Mouse (Mus musculus): Measurements from ENCODE around the gene Nipal4. TPM values are rescaled to one million over a fixed set of nuclear protein-coding genes. Genes with fewer than 3 reads are reported as not detected.

The Nipal4 gene
- polyA plus RNA-seq, 1 experiment from 2014 or later, result not detected

DNA sequence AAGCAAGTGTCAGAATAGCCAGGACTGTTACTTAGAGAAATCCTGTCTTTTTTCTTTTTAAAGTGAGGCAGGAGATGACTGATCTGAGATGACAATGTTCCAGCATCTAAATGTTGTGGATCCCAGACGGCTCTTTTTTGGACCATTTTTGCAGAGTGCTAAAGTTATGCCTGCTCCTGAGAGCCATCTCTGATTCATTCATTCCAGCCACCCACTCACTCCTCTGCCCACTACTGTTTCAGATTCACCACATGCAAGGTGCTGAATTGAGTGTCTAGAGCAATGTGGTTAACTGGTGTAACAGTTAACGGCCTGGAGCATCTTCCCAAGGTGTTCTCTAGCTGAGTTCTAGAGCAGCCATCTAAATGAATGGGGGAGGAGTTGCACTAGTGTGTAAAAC lies 31.4 kb downstream of the Nipal4 start:
- no peaks in the 10 kb centered on the region for H3K4me1 ChIP-seq (ENCODE audit: control insufficient read depth, insufficient read depth, low read length)
- no peak for ATAC-seq (ENCODE audit: low read depth)
- no peaks in the 10 kb centered on the region for H3K9me3 ChIP-seq (ENCODE audit: control insufficient read depth, low read length)
- H3K36me3 ChIP-seq (ENCODE audit: control insufficient read depth, insufficient read depth, low read length), result peaks cover 33% of the 10 kb centered on the region
- no peak overlapping the region for H3K9ac ChIP-seq (replicated peaks; ENCODE audit: low read depth, low read length)
- WGBS, result 94% methylated on average over 2 of the region's 2 CpGs
- no peak overlapping the region for H3K27ac ChIP-seq (ENCODE audit: low read depth, low read length)
- no peak overlapping the region for H3K4me2 ChIP-seq (ENCODE audit: low read depth, low read length)
- H3K27me3 ChIP-seq (ENCODE audit: control insufficient read depth, insufficient read depth, low read length), result no peaks in the 10 kb centered on the region
- no peak overlapping the region for H3K4me3 ChIP-seq (ENCODE audit: low read depth, low read length)

DNA sequence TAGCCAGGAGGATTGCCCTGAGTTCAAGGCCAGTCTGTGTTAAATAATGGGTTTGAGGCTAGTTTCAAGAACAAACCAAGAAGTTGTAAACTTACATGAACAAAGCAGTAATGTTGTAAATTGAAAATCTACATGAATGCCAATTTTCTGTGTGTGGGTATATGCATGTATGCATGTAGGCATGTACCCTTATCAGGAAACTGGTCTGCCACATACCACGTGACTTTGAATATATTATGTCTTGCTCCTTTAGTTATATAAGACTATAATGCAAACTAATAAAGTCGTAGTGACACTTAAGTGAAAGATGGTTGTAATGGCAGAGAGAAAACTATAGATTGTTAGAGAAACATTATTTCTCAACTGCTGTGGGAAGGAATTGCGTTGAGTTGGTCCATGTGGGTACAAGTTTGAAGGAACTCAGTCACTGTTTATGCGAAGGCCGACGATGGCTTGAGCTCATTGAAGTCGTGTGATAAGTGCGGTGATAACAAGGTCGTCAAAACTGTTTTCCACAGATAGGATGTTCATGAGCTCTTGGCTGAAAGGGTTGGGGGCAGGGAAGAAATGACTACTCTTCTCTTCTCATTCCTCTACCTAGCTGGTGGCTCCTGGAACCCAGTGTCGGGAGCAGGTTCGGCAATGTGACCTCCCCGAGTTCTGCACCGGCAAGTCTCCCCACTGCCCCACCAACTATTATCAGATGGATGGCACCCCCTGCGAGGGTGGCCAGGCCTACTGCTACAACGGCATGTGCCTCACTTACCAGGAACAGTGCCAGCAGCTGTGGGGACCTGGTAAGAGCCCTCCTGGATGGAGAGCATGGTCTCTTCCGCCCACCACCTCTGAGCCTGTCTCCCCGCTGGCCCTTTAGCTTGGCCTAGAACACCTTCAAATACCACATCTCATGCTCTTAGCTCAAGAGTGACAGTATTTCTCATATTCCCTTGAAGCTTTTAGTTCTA lies 35.0 kb downstream of the Nipal4 start:
- no peaks in the 10 kb centered on the region for H3K9me3 ChIP-seq (ENCODE audit: control insufficient read depth, low read length)
- H3K4me2 ChIP-seq (ENCODE audit: low read depth, low read length), result no peak overlapping the region
- peaks cover 15% of the 10 kb centered on the region for H3K36me3 ChIP-seq (ENCODE audit: control insufficient read depth, insufficient read depth, low read length)
- no peaks in the 10 kb centered on the region for H3K27me3 ChIP-seq (ENCODE audit: control insufficient read depth, insufficient read depth, low read length)
- WGBS, result 95% methylated on average over 17 of the region's 17 CpGs
- no peak overlapping the region for H3K27ac ChIP-seq (ENCODE audit: low read depth, low read length)
- no peak for ATAC-seq (ENCODE audit: low read depth)
- no peak overlapping the region for H3K4me3 ChIP-seq (ENCODE audit: low read depth, low read length)
- H3K4me1 ChIP-seq (ENCODE audit: control insufficient read depth, insufficient read depth, low read length), result no peaks in the 10 kb centered on the region
- H3K9ac ChIP-seq (replicated peaks; ENCODE audit: low read depth, low read length), result no peak overlapping the region

DNA sequence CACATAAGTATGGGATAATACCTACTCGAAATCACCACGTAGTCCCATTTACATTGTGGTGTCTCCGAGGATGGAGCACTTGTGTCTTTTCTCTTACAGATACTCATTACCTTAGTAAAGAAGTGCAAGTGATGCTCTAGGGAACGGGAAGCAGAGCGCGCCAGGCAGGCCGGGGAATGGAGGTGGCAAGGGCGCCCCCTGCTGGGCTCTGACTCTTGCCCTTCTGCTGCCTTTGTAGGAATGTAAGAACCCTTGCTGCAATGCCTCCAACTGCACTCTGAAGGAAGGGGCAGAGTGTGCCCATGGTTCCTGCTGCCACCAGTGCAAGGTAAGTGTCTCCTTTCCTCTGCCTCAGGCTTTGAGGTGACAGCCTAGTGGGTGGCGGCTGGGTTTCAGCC lies 37.8 kb downstream of the Nipal4 start:
- Histone ChIP-seq H3K9ac (replicated peaks; ENCODE audit: low read depth, low read length) (no peak overlapping the region), H3K4me3 (ENCODE audit: low read depth, low read length) (no peak overlapping the region), H3K36me3 (ENCODE audit: control insufficient read depth, insufficient read depth, low read length) (peaks cover 12% of the 10 kb centered on the region; the same call in 1 of the 2 replicates), H3K27me3 (ENCODE audit: control insufficient read depth, insufficient read depth, low read length) (no peaks in the 10 kb centered on the region), H3K9me3 (ENCODE audit: control insufficient read depth, low read length) (no peaks in the 10 kb centered on the region), H3K4me2 (ENCODE audit: low read depth, low read length) (no peak overlapping the region), H3K27ac (ENCODE audit: low read depth, low read length) (no peak overlapping the region), H3K4me1 (ENCODE audit: control insufficient read depth, insufficient read depth, low read length) (no peaks in the 10 kb centered on the region)
- 74% methylated on average over 9 of the region's 9 CpGs for WGBS
- no peak for ATAC-seq (ENCODE audit: low read depth)

DNA sequence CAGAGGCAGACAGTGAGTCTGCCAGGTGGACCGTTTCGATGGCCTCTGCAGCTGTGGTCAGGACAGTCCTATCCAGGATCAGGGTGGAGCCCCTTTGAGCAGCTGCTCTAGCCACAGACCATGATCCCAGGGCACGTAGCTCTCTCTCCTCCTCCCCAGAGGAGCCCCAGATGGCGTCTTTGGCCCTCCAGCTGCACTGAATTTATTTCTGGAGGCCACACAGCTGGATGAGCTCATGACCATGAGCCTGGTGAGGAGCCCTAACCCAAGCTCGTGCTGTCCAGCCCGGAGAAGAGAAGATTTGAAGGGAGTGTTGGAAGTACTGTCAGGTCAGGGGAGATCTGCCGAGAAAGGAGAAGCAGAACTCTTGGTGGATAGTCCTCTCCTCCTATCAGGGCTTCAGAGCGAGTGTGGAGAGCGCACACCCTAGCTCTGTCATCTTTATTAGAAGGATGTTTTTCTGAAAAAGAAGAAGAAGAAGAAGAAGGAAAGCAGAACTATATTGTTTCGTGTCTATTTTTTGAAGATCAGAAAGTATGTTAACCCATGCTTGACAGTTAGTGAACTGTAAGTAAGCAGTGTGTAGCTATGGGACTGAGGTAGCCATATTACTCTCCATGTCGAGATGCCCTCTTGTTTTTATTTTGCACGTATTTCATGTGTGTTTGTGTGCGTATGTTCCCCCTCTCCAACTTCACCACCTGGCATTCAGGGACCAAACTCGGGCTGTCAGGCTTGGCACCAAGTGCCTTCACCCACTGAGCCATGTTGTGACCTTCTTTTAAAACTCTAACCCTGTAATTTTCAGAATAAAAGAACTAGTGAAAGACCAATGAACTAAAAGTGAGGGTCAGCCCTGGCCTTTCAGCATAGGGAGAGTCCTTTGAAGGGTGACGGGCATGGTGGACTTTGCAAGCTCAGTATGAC lies 38.4 kb downstream of the Nipal4 start:
- Histone ChIP-seq H3K27ac (ENCODE audit: low read depth, low read length) (no peak overlapping the region), H3K4me1 (ENCODE audit: control insufficient read depth, insufficient read depth, low read length) (no peaks in the 10 kb centered on the region), H3K9ac (replicated peaks; ENCODE audit: low read depth, low read length) (no peak overlapping the region), H3K4me3 (ENCODE audit: low read depth, low read length) (no peak overlapping the region), H3K36me3 (ENCODE audit: control insufficient read depth, insufficient read depth, low read length) (peaks cover 12% of the 10 kb centered on the region; the same call in 1 of the 2 replicates), H3K9me3 (ENCODE audit: control insufficient read depth, low read length) (no peaks in the 10 kb centered on the region), H3K4me2 (ENCODE audit: low read depth, low read length) (no peak overlapping the region), H3K27me3 (ENCODE audit: control insufficient read depth, insufficient read depth, low read length) (no peaks in the 10 kb centered on the region)
- ATAC-seq (ENCODE audit: low read depth), result no peak
- 85% methylated on average over 15 of the region's 15 CpGs for WGBS

DNA sequence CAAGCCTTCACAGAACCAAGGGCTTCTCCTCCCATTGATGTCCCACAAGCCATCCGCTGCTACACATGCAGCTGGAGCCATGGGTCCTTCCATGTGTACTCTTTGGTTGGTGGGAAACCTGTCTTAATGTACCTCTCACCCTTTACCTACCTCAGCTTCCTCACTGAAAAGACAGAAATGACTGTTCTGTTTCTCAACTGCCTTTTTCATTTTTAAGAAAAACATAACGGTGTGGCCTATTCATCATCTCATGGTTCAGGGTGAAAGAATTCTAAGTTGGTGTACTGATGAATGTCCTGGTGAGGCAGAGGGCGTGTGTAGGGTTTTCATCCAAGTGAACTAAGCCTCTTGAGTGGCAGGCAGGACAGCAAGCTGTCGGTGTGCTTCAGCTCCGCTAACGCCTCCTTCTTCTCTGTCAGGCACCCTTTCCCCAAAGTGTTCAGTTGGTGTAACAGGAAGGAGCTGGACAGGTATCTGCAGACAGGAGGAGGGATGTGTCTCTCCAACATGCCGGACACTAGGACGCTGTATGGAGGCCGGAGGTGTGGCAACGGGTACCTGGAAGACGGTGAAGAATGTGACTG lies 39.4 kb downstream of the Nipal4 start:
- H3K27me3 ChIP-seq (ENCODE audit: control insufficient read depth, insufficient read depth, low read length), result no peaks in the 10 kb centered on the region
- no peak overlapping the region for H3K4me2 ChIP-seq (ENCODE audit: low read depth, low read length)
- no peak for ATAC-seq (ENCODE audit: low read depth)
- H3K9me3 ChIP-seq (ENCODE audit: control insufficient read depth, low read length), result no peaks in the 10 kb centered on the region
- WGBS, result 94% methylated on average over 11 of the region's 11 CpGs
- no peak overlapping the region for H3K27ac ChIP-seq (ENCODE audit: low read depth, low read length)
- no peaks in the 10 kb centered on the region for H3K4me1 ChIP-seq (ENCODE audit: control insufficient read depth, insufficient read depth, low read length)
- H3K36me3 ChIP-seq (ENCODE audit: control insufficient read depth, insufficient read depth, low read length), result peaks cover 12% of the 10 kb centered on the region; the same call in 1 of the 2 replicates
- no peak overlapping the region for H3K9ac ChIP-seq (replicated peaks; ENCODE audit: low read depth, low read length)
- H3K4me3 ChIP-seq (ENCODE audit: low read depth, low read length), result no peak overlapping the region

DNA sequence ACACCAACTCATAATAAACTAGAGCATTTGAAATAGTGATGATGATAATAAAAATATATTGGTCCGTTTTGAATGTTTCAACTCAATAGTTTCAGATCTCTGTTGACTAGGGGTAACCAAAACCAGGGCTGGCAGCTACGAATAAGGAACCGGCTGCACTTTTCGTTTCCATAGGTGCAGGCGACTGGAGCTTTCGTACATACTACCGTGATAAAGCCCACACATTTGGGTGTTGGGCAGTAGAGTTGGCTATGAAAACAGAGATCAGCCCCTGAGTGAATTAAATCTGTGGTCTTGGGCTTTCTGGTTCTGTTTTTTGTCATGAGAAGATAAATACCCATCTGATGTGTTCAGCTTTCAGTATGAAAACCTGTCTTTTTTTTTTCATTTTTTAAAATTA lies 40.0 kb downstream of the Nipal4 start:
- WGBS, result 96% methylated on average over 7 of the region's 7 CpGs
- ATAC-seq (ENCODE audit: low read depth), result no peak
- Histone ChIP-seq H3K4me2 (ENCODE audit: low read depth, low read length) (no peak overlapping the region), H3K27ac (ENCODE audit: low read depth, low read length) (no peak overlapping the region), H3K27me3 (ENCODE audit: control insufficient read depth, insufficient read depth, low read length) (no peaks in the 10 kb centered on the region), H3K9me3 (ENCODE audit: control insufficient read depth, low read length) (no peaks in the 10 kb centered on the region), H3K4me3 (ENCODE audit: low read depth, low read length) (no peak overlapping the region), H3K4me1 (ENCODE audit: control insufficient read depth, insufficient read depth, low read length) (no peaks in the 10 kb centered on the region), H3K9ac (replicated peaks; ENCODE audit: low read depth, low read length) (no peak overlapping the region), H3K36me3 (ENCODE audit: control insufficient read depth, insufficient read depth, low read length) (peaks cover 6% of the 10 kb centered on the region; the same call in 1 of the 2 replicates)

DNA sequence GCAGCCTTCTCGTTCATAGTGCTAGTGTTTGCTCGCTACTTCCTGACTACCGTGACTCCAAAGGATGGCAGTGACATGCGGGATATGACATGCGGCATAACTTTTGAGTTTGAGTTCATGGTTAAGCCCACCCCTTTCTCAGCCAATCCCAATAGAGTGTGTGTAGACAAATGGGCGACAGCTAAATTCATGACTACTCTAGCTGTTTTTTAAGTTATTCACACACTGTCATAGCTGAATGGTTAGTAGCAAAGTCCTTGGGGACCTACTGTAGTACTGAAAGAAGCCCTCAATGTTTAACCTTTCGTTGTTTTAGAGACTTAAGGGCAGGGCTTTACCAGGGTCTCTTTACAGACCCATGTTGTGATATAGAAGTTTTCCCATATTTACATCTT lies 40.5 kb downstream of the Nipal4 start:
- no peak overlapping the region for H3K4me2 ChIP-seq (ENCODE audit: low read depth, low read length)
- no peak overlapping the region for H3K4me3 ChIP-seq (ENCODE audit: low read depth, low read length)
- H3K4me1 ChIP-seq (ENCODE audit: control insufficient read depth, insufficient read depth, low read length), result no peaks in the 10 kb centered on the region
- no peaks in the 10 kb centered on the region for H3K27me3 ChIP-seq (ENCODE audit: control insufficient read depth, insufficient read depth, low read length)
- H3K9me3 ChIP-seq (ENCODE audit: control insufficient read depth, low read length), result no peaks in the 10 kb centered on the region
- H3K27ac ChIP-seq (ENCODE audit: low read depth, low read length), result no peak overlapping the region
- ATAC-seq (ENCODE audit: low read depth), result no peak
- H3K9ac ChIP-seq (replicated peaks; ENCODE audit: low read depth, low read length), result no peak overlapping the region
- H3K36me3 ChIP-seq (ENCODE audit: control insufficient read depth, insufficient read depth, low read length), result 0 out of 2 replicates have a peak, but pooled peaks cover 6% of the 10 kb centered on the region
- WGBS, result 94% methylated on average over 7 of the region's 7 CpGs

DNA sequence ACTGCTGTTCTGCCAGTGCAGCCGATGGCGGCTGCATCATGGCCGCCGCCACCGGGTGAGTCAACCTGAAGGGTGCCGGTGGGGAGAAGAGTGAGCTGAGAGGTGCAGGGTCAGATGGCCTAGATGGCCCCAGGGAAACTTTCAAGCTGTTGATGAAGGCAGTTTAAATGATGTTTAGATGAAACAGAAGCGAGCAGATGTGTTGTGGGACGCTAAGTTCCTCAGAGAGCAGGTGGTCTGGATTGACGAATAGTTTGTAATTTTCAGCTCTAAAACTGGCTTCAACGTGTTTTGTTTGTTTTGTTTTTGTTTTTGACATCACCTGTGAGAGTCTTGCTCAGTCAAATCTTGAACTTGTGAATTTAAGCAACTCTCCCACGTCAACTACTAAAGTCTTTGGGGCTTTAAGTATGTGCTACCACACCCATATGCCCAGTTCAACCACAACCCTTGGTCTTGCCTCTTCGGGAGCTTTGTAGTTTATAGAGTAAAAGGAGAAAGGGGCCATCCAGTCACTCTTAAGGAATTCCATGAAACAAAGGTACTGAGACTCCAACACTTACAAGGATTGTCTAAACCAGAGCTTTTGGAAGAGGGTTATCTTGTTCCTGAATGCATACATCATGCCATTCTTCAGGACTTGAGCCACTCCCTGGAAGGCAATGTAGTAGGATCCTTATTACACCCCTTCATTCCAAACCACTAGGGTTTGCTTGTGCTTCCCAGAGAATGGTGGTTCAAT lies 41.0 kb downstream of the Nipal4 start:
- Histone ChIP-seq H3K27me3 (ENCODE audit: control insufficient read depth, insufficient read depth, low read length) (no peaks in the 10 kb centered on the region), H3K36me3 (ENCODE audit: control insufficient read depth, insufficient read depth, low read length) (0 out of 2 replicates have a peak, but pooled peaks cover 6% of the 10 kb centered on the region), H3K4me2 (ENCODE audit: low read depth, low read length) (no peak overlapping the region), H3K27ac (ENCODE audit: low read depth, low read length) (no peak overlapping the region), H3K4me3 (ENCODE audit: low read depth, low read length) (no peak overlapping the region), H3K4me1 (ENCODE audit: control insufficient read depth, insufficient read depth, low read length) (no peaks in the 10 kb centered on the region), H3K9ac (replicated peaks; ENCODE audit: low read depth, low read length) (no peak overlapping the region), H3K9me3 (ENCODE audit: control insufficient read depth, low read length) (no peaks in the 10 kb centered on the region)
- whole genome bisulfite sequencing, result 95% methylated on average over 12 of the region's 12 CpGs
- no peak for ATAC-seq (ENCODE audit: low read depth)

Measured in neural tube, embryonic 14.5 days (tissue).